Mouse (Mus musculus): ENCODE data around the gene Colgalt1. TPM values are rescaled to one million over a fixed set of nuclear protein-coding genes. Genes with fewer than 3 reads are reported as not detected.

Colgalt1 gene
- total RNA-seq, 2 experiments from 2014 or later: 63.0 to 67.2 TPM

GRCm38 (mm10) chr8:71626753-71627152, 16.0 kb downstream of the Colgalt1 start:
- no peak for ATAC-seq (replicated peaks; ENCODE audit: poor library complexity)

- peak; percentile 13; the same call in 1 of the 2 replicates for ATAC-seq (replicated peaks; ENCODE audit: poor library complexity)
These were observed 16.7 kb downstream of the Colgalt1 start for GRCm38 (mm10) chr8:71627265-71628099.

GRCm38 (mm10) chr8:71628396-71629095, 17.7 kb downstream of the Colgalt1 start:
- ATAC-seq (replicated peaks; ENCODE audit: poor library complexity): peak; percentile 8; the same call in 1 of the 2 replicates

- peak; percentile 71 for ATAC-seq (replicated peaks; ENCODE audit: poor library complexity)
These were observed 18.4 kb downstream of the Colgalt1 start for GRCm38 (mm10) chr8:71629096-71629697.

GRCm38 (mm10) chr8:71629781-71630212, 19.0 kb downstream of the Colgalt1 start:
- peak; percentile 18 for ATAC-seq (replicated peaks; ENCODE audit: poor library complexity)

- ATAC-seq (replicated peaks; ENCODE audit: poor library complexity): no peak
These were observed 20.0 kb downstream of the Colgalt1 start for GRCm38 (mm10) chr8:71630761-71631160.

GRCm38 (mm10) chr8:71631897-71632296, 21.1 kb downstream of the Colgalt1 start:
- ATAC-seq (replicated peaks; ENCODE audit: poor library complexity): no peak

GRCm38 (mm10) chr8:71633164-71633563, 22.4 kb downstream of the Colgalt1 start:
- ATAC-seq (replicated peaks; ENCODE audit: poor library complexity): peak; percentile 46

- peak; percentile 59 for ATAC-seq (replicated peaks; ENCODE audit: poor library complexity)
These were observed 23.3 kb downstream of the Colgalt1 start for GRCm38 (mm10) chr8:71633981-71634667.

GRCm38 (mm10) chr8:71637149-71638095, 26.6 kb downstream of the Colgalt1 start:
- no peak for ATAC-seq (replicated peaks; ENCODE audit: poor library complexity)

GRCm38 (mm10) chr8:71638321-71638720, 27.5 kb downstream of the Colgalt1 start:
- no peak for ATAC-seq (replicated peaks; ENCODE audit: poor library complexity)

GRCm38 (mm10) chr8:71639318-71639717, 28.5 kb downstream of the Colgalt1 start:
- ATAC-seq (replicated peaks; ENCODE audit: poor library complexity): no peak; the same call in 1 of the 2 replicates

- no peak for ATAC-seq (replicated peaks; ENCODE audit: poor library complexity)
These were observed 34.7 kb downstream of the Colgalt1 start for GRCm38 (mm10) chr8:71645510-71645909.

- ATAC-seq (replicated peaks; ENCODE audit: poor library complexity): peak; percentile 83
These were observed 43.8 kb downstream of the Colgalt1 start for GRCm38 (mm10) chr8:71654600-71654999.

GRCm38 (mm10) chr8:71657816-71658215, 47.0 kb downstream of the Colgalt1 start:
- ATAC-seq (replicated peaks; ENCODE audit: poor library complexity): peak; percentile 20; the same call in 1 of the 2 replicates

- 0 out of 2 replicates have a peak, but pooled peaks have one; percentile 7 for ATAC-seq (replicated peaks; ENCODE audit: poor library complexity)
These were observed 47.8 kb downstream of the Colgalt1 start for GRCm38 (mm10) chr8:71658515-71659049.

- no peak for ATAC-seq (replicated peaks; ENCODE audit: poor library complexity)
These were observed 49.0 kb downstream of the Colgalt1 start for GRCm38 (mm10) chr8:71659751-71660150.

- ATAC-seq (replicated peaks; ENCODE audit: poor library complexity): peak; percentile 69
These were observed 49.7 kb downstream of the Colgalt1 start for GRCm38 (mm10) chr8:71660325-71661120.

Measured in megakaryocyte progenitor cell, adult 5-6 weeks (primary cell).